Mouse (Mus musculus) ES-Bruce4 (cell line): ENCODE data around the gene Snx6. TPM values are rescaled to one million over a fixed set of nuclear protein-coding genes. Genes with fewer than 3 reads are reported as not detected.
A peak's percentile ranks its signal among the peaks of the same experiment; 100 is the strongest.

Experiments used
- H3K27ac ChIP-seq: 2 replicates; pipeline ENCODE4 v1.5.1; 2012; ENCODE audit warnings: low read length, inconsistent platforms; ENCODE audit not compliant: insufficient read depth
- H3K27me3 ChIP-seq: 2 replicates; pipeline ENCODE4 v1.6.1; 2012; ENCODE audit warnings: mild to moderate bottlenecking, low read length, inconsistent platforms; ENCODE audit not compliant: control insufficient read depth, poor library complexity, insufficient read depth, severe bottlenecking
- H3K36me3 ChIP-seq: 2 replicates; pipeline ENCODE4 v1.6.1; 2012; ENCODE audit warnings: inconsistent platforms, mild to moderate bottlenecking, low read length, moderate library complexity; ENCODE audit not compliant: control insufficient read depth, poor library complexity, insufficient read depth, severe bottlenecking
- H3K4me1 ChIP-seq: one replicate; pipeline ENCODE4 v1.8.1; 2011; ENCODE audit warnings: low read length; ENCODE audit not compliant: control insufficient read depth, insufficient read depth
- H3K4me3 ChIP-seq: 2 replicates; pipeline ENCODE4 v1.5.1; 2011; ENCODE audit warnings: low read depth, mild to moderate bottlenecking, low read length
- H3K9ac ChIP-seq: 2 replicates; pipeline ENCODE4 v1.6.1; 2012; ENCODE audit warnings: low read depth, mild to moderate bottlenecking, inconsistent platforms; ENCODE audit not compliant: poor library complexity, severe bottlenecking
- H3K9me3 ChIP-seq: replicated peaks from 2 replicates; pipeline ENCODE4 v1.6.1; 2012; ENCODE audit warnings: mild to moderate bottlenecking, low read length, inconsistent platforms; ENCODE audit not compliant: control insufficient read depth, poor library complexity, insufficient read depth, severe bottlenecking
- CTCF ChIP-seq: IDR thresholded peaks from one replicate; pipeline ENCODE4 v1.8.1; 2011; ENCODE audit warnings: low read depth, low read length
- EP300 ChIP-seq: IDR thresholded peaks from 2 replicates; pipeline ENCODE4 v1.6.1; 2011; ENCODE audit warnings: low read depth, low read length; ENCODE audit not compliant: insufficient read depth
- POLR2A ChIP-seq: IDR thresholded peaks from one replicate; pipeline ENCODE4 v1.8.1; 2011; ENCODE audit warnings: low read length; ENCODE audit not compliant: insufficient read depth
- polyA plus RNA-seq: library from polyadenylated mRNA; stranded (reverse); fragments of >200 nt; gene quantifications from 2 replicates; pipeline ENCODE4 v1.2.4, GENCODE M21; 2011; ENCODE audit warnings: low read depth; ENCODE audit not compliant: missing spikeins, insufficient read depth, insufficient read length

The Snx6 gene
- polyA plus RNA-seq, 1 experiment: 117 TPM

- no peak for TF ChIP-seq EP300
- no peak for TF ChIP-seq POLR2A
- H3K27me3 ChIP-seq: no peaks in the 10 kb centered on the region
- H3K9me3 ChIP-seq: no peaks in the 10 kb centered on the region
- no peaks in the 10 kb centered on the region for H3K36me3 ChIP-seq
- H3K9ac ChIP-seq: no peak overlapping the region
- H3K4me1 ChIP-seq: no peaks in the 10 kb centered on the region
- H3K4me3 ChIP-seq: no peak overlapping the region
- H3K27ac ChIP-seq: no peak overlapping the region
Measured at GRCm38 (mm10) chr12:54828043-54828442, 32.5 kb upstream of the Snx6 start.

GRCm38 (mm10) chr12:54825202-54825601 lies 29.7 kb upstream of the Snx6 start:
- no peaks in the 10 kb centered on the region for H3K36me3 ChIP-seq
- no peak overlapping the region for H3K9ac ChIP-seq
- TF ChIP-seq EP300: no peak
- TF ChIP-seq POLR2A: no peak
- peak; percentile 97 for TF ChIP-seq CTCF
- no peaks in the 10 kb centered on the region for H3K4me1 ChIP-seq
- H3K27ac ChIP-seq: no peak overlapping the region
- H3K4me3 ChIP-seq: no peak overlapping the region
- H3K9me3 ChIP-seq: no peaks in the 10 kb centered on the region
- no peaks in the 10 kb centered on the region for H3K27me3 ChIP-seq

DNA sequence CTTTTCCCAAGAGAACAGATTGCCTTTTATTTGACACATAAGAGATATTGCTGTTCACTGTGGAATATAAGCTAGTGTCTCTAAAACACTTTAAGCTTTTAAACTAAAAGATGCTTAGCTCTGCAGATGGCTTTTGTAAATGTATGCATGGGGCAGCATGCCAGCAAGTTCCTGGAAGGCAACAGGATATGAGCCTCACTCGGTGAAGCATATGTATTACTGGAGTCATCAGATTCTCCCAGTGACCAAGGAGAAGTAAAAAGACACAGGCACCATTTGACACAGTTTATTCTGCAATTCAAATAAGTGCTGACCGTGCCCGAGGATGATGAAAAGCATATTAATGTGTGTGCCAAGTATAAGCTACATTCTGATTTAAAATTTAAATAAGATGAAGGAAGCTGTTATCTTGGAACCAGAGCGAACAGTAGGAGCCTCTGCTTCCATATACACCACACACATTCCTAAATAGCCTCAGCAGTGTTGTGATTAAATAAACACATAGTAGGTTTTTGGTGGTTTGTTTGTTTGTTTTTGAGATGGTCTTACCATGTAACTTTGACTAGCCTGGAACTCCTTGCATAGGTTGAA lies 27.4 kb upstream of the Snx6 start:
- Histone ChIP-seq H3K4me1 (no peaks in the 10 kb centered on the region), H3K36me3 (no peaks in the 10 kb centered on the region), H3K4me3 (no peak overlapping the region), H3K27ac (no peak overlapping the region), H3K9me3 (no peaks in the 10 kb centered on the region), H3K9ac (no peak overlapping the region), H3K27me3 (no peaks in the 10 kb centered on the region)
- TF ChIP-seq CTCF: no peak
- no peak for TF ChIP-seq EP300
- TF ChIP-seq POLR2A: no peak

DNA sequence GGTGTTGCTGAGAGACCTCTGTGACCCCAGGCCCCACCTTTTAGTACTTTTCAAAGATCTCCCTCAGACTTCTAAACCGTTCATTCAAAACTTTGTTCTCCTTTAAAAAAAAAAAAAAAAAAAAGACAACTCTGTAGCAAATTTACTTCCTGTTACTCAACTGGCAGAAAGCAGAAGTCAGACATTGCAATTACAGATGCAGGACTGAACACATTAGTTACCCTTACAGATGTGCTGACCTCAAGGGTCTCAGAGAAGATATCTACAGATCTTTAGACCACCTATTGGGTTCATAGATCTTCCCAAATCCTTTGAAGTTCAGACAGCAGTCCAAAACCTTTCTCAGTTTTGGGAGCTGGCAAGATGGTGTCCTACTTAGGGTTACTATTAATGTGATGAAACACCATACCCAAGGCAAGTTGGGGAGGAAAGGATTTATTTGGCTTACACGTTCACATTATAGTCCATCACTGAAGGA lies 25.2 kb upstream of the Snx6 start:
- H3K9me3 ChIP-seq: no peaks in the 10 kb centered on the region
- no peak overlapping the region for H3K9ac ChIP-seq
- H3K27ac ChIP-seq: no peak overlapping the region
- no peak for TF ChIP-seq EP300
- no peak for TF ChIP-seq POLR2A
- no peaks in the 10 kb centered on the region for H3K27me3 ChIP-seq
- H3K36me3 ChIP-seq: no peaks in the 10 kb centered on the region
- no peak overlapping the region for H3K4me3 ChIP-seq
- no peaks in the 10 kb centered on the region for H3K4me1 ChIP-seq

- H3K4me3 ChIP-seq: no peak overlapping the region
- no peaks in the 10 kb centered on the region for H3K9me3 ChIP-seq
- no peaks in the 10 kb centered on the region for H3K27me3 ChIP-seq
- H3K27ac ChIP-seq: no peak overlapping the region
- H3K36me3 ChIP-seq: no peaks in the 10 kb centered on the region
- TF ChIP-seq EP300: no peak
- TF ChIP-seq CTCF: no peak
- no peak for TF ChIP-seq POLR2A
- no peak overlapping the region for H3K9ac ChIP-seq
- H3K4me1 ChIP-seq: no peaks in the 10 kb centered on the region
Measured at GRCm38 (mm10) chr12:54819181-54819935, 23.9 kb upstream of the Snx6 start.

DNA sequence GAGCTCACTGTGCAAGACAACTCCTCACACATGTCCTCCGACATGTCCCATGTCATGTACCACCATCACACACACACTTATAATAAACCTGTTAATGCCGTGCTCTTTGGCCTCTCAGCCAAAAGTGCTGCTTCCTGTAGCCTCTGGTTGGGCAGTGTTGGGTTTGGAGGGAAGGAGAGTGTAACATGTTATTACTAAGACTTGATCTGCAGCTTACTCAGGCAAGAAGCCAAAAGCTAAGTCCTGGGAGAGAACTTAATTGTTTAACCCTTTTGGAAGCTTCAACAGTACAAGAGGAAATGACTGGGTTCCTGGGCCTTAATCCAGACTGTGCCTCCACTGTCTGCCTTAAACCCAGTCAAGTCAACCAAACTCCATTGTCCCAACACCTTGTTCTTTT lies 14.6 kb upstream of the Snx6 start:
- Histone ChIP-seq H3K27ac (no peak overlapping the region), H3K4me3 (no peak overlapping the region), H3K36me3 (no peaks in the 10 kb centered on the region), H3K27me3 (no peaks in the 10 kb centered on the region), H3K4me1 (peaks cover 4% of the 10 kb centered on the region), H3K9me3 (no peaks in the 10 kb centered on the region), H3K9ac (no peak overlapping the region)
- TF ChIP-seq POLR2A (no peak), CTCF (no peak), EP300 (no peak)
